Mouse (Mus musculus) naive thymus-derived CD4-positive, alpha-beta T cell, adult 2 months (primary cell): ENCODE data around the gene Tnfsf12.
"Not testable (repeated sequence)": the region's sequence is repeated elsewhere in the genome, so short reads cannot be mapped to it uniquely, and the experiment has no call there.

Experiments
- DNase-seq: peaks from one replicate; pipeline ENCODE4 v3.0.0-alpha.2; 2011; ENCODE audit warnings: low read depth

Tnfsf12 gene

DNA sequence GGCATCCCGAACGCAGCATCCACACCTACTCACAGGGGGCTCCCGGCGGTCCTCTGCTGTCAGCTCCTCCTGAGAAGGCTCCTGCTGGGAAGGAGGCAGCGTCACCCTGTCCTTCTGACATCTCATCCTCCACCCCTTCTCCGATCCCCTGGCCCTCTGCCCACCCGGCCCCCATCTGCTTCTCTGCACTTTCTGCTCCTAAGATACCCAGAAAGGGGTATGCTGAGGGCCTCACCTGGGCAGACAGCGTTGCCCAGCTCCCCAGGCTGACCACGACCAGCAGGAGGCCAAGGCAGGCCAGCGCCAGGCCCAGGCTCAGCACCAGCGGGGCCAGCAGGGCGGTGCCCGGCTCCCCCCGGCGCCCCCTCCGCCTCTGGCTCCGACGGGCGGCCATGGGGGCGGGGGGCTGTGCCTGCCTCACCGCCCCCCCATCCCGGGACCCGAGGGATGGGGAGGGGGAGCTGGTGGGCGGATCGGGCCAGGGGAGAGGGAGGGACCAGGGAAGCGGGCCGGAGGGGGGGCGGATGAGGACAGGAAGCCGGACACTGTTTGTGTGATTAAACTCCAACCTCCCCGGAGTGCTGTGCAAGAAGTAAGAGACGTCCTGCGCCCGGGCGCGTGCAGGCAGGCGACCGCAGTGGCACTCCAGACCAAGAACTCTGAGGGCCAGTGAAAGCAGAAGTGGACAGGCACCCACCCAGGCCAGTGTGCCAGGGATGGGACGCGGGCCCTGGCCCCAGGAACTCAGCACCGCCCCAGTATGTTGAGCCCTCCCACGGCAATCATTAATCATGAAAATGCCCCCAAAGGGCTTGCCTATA lies at the start of gene Tnfsf12, which contains the start of gene Tnfsfm13:
Gene Tnfsf12 (minus strand): TSS at position 489 of the 821 bp plus-strand sequence.
Gene Tnfsfm13 (minus strand): TSS at position 738 of the 821 bp plus-strand sequence.
- DNase-seq: no peak

- DNase-seq: not testable (repeated sequence)
Observed at GRCm38 (mm10) chr11:69731408-69731807, 35.8 kb upstream of the Tnfsf12 start.

DNA sequence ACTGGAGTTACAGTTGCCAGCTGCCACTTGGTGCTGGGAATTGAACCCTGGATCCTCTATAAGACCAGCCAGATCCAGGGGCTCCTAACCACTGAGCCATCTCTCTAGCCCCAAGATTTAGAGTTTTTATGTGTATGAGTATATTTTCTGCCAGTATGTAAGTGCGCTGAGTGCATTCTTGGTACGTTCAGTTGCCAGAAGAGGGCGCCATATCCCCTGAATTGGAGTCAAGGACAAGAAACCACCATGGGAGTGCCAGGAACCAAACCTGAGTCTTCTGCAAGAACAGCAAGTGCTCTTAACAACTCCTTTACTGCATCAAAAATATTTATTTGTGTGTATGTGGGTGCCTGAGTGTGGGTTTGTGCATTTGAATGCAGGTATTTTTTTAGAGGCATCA lies 33.4 kb upstream of the Tnfsf12 start:
- DNase-seq: peak; percentile 86

DNA sequence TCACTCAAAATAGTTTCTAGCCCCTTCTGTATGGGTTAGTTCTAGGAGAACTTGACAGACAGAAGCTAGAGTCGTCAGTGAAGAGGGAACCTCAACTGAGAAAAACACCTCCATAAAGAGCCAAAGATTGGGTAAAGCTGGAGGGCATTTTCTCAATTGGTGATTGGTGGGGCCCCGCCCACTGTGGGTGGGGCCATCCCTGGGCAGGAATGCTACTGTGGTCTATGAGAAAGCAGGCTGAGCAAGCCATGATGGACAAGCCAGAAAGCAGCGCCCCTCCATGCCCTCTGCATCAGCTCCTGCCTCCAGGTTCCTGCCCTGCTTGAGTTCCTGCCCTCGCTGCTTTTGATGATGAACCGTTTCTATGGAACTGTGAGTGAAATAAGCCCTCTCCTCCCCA lies 30.3 kb upstream of the Tnfsf12 start:
- no peak for DNase-seq

DNA sequence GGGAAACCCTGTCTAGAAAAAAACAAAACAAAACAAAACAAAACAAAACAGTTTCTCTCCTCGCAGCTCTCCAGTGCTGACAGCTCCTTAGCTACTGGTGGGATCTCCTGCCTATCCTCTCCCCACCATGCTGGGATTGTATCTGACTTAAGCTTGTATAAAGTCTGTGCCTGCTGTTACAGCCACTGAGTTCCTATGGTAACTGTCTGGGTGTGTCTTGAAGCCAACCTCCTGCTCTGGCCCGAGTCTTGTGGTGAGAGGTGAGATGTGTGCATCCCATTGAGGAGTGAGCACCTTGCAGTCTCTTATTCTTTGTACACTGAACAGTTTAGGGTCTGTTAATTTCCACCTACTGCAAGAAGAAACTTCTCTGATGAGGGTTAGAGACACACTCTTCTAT lies 27.4 kb upstream of the Tnfsf12 start:
- DNase-seq: no peak

DNA sequence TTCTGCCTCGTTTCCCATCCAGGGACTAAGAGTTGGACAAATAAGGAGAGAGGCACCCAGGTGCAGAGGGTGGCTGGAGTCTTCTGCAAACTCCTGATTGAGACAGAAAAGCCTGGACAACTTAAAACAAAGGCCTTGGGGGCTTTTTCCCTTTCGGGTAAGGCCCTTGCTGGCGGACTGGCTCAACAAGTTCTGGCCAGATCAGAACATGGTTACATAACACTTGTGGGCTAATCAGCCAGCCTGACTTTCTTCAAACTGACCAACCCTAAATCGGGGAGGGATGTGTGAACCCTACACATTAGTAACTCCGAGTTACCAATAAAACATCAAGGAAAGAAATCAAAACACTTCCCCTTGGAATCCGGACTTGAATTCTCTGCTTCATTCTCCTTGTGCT lies 25.2 kb upstream of the Tnfsf12 start:
- no peak for DNase-seq

DNA sequence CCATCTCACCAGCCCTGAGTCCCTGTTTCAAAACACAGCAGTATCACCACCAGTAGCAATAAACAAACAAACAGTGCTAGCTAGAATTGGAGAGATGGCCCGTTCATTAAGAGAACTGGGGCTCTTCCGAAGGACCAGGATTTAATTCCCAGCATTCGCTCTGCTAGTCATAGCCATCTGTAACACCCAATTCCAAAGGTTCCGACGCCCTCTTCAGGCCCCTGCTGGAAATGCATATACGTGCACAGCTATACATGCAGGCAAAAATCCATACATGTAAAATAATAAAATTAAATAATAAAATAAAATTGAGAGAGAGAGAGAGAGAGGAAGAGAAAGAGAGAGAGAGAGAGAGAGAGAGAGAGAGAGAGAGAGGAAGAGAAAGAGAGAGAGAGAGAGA lies 23.8 kb upstream of the Tnfsf12 start:
- no peak for DNase-seq

GRCm38 (mm10) chr11:69718661-69719060 lies 23.0 kb upstream of the Tnfsf12 start:
- DNase-seq: no peak

DNA sequence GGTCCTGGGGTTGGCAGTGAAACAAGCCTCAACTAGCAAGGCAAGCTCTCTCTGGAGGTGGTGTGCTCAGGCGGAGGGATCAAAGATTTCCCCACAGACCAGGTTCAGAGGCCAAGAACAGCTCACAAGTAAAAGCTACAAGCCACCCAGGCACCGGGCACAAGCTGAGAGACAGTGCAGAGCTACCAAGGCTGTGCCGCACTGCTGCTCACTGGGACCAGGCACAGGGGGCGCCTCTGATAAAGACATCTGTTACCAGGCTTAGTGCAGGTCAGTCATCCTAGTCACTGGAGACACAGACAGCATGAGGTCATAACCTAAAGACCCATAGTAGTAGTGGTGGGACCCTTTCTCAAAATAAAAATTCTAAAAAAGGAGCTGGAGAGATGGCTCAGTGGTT lies 21.3 kb upstream of the Tnfsf12 start:
- DNase-seq: no peak

DNA sequence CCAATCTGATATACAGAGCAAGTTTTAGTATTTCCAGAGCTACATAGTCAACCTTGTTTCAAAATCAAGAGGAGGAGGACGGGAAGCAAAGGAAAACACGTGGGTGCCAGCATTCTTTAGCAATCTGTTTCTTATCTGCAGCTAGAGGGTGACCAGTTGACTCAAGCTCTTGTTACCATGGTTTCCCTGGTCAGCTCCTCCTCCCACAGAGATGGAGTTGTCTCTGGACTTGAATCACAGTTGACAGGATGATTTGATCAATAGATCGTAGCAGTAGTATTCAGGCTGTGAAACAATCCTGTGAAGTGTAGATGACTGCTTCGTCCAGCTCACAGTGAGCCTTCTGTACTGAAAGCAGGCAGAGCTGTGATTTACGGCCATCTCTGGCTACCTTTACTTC lies 20.3 kb upstream of the Tnfsf12 start:
- DNase-seq: no peak

DNA sequence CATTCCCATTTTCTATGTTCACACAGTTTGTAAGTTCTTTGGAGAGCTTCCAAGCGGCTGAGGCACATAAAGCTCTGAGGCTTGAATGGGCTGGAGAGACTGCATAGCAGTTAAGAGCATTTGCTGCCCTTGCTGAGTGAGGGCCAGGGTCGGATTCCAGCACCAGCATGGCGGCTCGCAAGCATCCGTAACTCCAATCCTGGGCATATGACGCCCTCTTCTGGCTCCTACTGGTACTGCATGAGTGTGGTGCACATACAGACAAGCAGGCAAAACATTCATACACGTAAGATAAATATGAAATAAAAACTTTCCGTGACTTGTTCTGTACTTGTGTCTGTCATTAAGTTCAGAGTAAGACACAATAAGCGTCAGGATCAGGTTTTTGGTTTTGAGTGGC lies 19.8 kb upstream of the Tnfsf12 start:
- DNase-seq: peak; percentile 39

DNA sequence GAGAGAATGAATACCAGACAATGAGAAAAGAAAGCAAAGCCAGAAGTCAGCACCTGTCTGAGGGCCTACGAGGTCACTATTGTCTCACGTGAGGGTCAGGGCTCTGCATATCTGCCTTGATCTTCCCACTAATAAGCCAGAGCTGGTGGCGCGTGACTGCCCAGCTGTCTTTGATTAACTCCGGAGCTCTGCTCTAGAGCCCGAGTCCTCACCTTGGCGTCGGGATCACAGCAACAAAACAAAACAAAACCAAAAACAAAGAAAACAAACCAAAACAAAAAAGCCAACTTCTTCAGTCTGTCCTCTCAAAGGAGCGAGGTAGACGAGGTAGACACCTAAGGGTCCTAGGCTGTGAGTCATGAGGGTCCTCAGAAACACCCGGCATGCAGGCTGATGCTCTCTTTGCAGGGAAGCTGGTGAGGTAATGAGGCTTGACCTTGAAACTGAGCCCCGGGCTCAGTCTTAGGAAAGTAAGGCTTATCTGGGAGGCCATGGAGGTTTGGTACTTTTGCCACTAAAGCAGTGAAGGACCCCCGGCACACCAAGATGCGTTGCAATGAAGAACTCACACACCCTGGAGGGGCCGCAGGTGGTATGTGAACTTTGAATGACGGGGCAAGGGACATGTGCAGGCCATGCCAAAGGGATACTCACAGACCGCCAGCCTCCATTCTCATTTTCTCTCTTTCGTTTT lies 19.1 kb upstream of the Tnfsf12 start:
- DNase-seq: no peak

GRCm38 (mm10) chr11:69712954-69713672 lies 17.5 kb upstream of the Tnfsf12 start:
- no peak for DNase-seq

DNA sequence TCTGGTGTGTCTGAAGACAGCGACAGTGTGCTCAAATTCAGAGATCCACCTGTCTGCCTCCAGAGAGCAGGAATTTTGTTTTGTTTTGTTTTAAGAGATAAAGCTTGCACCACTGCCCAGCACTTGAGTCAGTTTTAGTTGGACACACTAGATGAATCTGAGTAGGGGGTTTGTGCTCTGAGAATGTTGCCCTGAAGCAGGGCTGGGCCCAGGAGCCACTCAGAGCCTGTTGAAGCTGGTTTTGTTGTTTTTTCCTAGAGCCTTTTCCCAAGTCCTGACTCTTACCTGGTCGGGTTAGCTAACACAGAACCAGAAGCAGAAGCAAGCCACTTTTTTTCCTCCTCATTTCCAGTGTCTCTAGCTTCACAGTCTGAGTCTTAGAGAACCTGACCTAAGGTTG lies 15.4 kb upstream of the Tnfsf12 start:
- no peak for DNase-seq

GRCm38 (mm10) chr11:69710470-69710869 lies 14.8 kb upstream of the Tnfsf12 start:
- DNase-seq: no peak

- no peak for DNase-seq
Observed at GRCm38 (mm10) chr11:69709554-69710446, 14.2 kb upstream of the Tnfsf12 start.

DNA sequence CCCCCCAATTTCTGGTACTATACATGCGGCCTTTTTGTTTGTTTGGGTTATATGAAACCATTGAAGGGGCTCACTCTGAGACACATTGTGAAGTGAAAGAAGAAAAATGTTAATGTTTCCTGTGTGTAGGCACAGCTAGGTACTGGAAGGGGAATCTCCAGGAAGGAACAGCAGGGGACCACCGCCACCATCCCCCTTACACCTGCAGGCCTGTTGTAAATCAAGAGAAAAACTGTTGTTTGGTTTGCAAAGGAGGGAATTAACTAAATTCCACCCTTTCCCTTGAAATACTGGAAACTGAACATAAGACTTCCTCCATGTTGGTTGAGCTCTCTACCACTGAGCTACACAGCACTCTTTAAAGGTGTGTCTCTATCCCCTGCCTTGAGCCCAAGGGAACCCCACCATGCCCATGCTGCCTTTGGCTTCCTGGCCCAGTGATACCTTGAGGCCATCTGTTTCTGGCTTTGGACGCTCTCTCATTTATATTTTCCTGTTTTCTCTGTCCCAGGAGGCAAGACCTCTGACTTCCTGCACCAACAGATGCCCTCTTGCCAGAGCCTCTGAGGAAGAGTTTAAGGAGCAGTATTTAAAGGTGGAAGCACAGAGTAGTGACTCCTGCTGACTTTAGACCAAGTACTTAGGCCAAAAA lies 13.1 kb upstream of the Tnfsf12 start:
- no peak for DNase-seq

DNA sequence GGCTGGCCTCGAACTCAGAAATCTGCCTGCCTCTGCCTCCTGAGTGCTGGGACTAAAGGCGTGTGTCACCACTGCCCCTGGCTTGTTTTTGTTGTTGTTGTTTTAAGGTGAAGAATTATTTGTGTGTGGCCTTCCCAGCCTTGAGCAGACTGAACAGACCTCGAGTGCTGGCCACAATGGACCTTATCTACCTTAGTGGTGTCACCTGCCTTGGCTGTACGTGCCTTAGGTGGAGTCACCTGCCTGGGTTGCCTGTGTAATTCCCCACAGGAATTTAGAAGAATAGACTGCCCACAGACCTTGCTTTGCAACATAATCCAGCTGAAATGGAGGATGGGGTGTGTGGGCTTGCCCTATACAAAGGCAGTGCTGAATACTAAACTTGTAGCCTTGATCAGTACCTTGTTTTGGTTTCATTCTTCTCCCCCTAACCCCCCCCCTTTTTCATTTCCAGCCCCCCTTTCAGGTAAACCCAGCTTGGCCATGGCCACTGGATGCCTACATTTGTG lies 12.3 kb upstream of the Tnfsf12 start:
- DNase-seq: no peak

GRCm38 (mm10) chr11:69707480-69707847 lies 11.8 kb upstream of the Tnfsf12 start:
- DNase-seq: no peak

DNA sequence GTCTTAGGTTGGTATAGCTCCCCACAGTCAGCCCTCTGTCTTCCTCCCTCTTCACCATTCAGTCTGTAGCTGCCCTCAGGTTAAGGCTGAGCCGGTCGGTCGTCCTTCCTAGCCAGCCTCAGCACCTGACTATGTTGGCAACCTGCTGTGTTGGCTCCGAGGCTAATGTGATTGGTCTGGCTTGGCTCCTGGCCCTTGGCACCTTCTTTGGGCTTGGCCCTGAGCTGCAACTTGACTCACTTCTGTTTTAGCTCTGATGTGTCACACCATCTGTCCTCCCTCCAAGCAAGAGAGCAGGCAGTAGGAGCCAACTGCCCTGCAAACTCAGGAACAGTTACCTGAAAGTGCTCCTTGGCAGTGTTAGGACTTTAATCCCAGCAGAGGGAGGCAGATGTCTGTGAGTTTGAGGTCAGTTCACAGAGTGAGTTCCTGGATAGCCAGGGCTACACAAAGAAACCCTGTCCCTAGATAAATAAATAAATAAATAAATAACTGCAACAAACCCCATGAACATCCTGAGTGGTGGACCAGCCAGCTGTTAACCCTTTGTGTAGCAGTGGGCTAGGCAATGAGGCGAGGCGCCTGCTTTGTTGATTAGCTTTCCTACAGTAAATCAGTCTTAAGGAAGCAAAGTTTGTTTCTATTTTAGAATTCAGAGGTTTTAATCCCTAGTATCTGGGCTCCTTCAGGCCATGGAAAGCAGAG lies 11.3 kb upstream of the Tnfsf12 start:
- no peak for DNase-seq
